In genomic region chr16:77536746-77537145, GRCm38 (mm10) we compare ENCODE assay signal across 9 mouse cellular contexts.
DNase-seq lines count a peak whose midpoint lies in the region; ATAC-seq and TF ChIP-seq lines count a peak whose summit lies in the region.
"Had no signal": no experiment of that assay in that cellular context is flagged by ENCODE, and none has a peak within 500 bp of the region (broad histone marks: within the 10 kb centered on the region; RNA-seq: fewer than 3 reads in every experiment).

No protein-coding gene starts in this region.

- H3K4me1 ChIP-seq in lung, embryonic 14.5 days (ENCODE audit: insufficient read depth), result no peaks in the 10 kb centered on the region

- H3K4me3 ChIP-seq in lung, embryonic 14.5 days (ENCODE audit: low read depth, low read length), result no peak overlapping the region

- peak; percentile 46 for DNase-seq in lung, embryonic 14.5 days
- DNase-seq in lung, adult 18-20 months, result no peak
- DNase-seq in frontal cortex, postnatal 36 days (ENCODE audit: low spot score in 2 of 2), result peak; percentile 45 to 58
- DNase-seq in left cerebral cortex, postnatal 25 days (ENCODE audit: low spot score in 2 of 2), result peak; percentile 45 to 64
- peak; percentile 42 for DNase-seq in right cerebral cortex, postnatal 4 days
- DNase-seq in thymus, postnatal 10 days (ENCODE audit: low spot score in 2 of 2), result no peak
- no peak for DNase-seq in thymus, postnatal 14 days
- DNase-seq in lung, postnatal 25 days (ENCODE audit: low spot score), result no peak

- 60% methylated on average over 10 of the region's 10 CpGs for WGBS in lung, embryonic 14.5 days

- no peaks in the 10 kb centered on the region for H3K9me3 ChIP-seq in lung, embryonic 14.5 days (ENCODE audit: low read depth, low read length)

- peak overlapping the region; percentile 40; the same call in 1 of the 2 replicates for H3K4me2 ChIP-seq in lung, embryonic 14.5 days

- no peak overlapping the region for H3K27ac ChIP-seq in lung, embryonic 14.5 days (ENCODE audit: low read depth)
- H3K27ac ChIP-seq: macrophage had no signal

- H3K27me3 ChIP-seq in lung, embryonic 14.5 days (ENCODE audit: insufficient read depth, low read length), result no peaks in the 10 kb centered on the region

- no peak overlapping the region for H3K9ac ChIP-seq in lung, embryonic 14.5 days

- intact Hi-C loops in left cerebral cortex, postnatal 25 days (cut with DNase I), result loop anchor here (5.0 kb wide), 2 partner anchors 56 to 106 kb away; no protein-coding TSS in a partner anchor

- peak; percentile 56 for ATAC-seq in lung, embryonic 14.5 days (ENCODE audit: insufficient read depth)

- H3K36me3 ChIP-seq in lung, embryonic 14.5 days (ENCODE audit: insufficient read depth), result no peaks in the 10 kb centered on the region

- TF ChIP-seq CTCF in lung, embryonic 14.5 days (IDR thresholded peaks at IDR 0.05; ENCODE audit: low read depth), result no peak

Comparison
In these comparisons a context has a peak if more than half of its experiments do, and no peak if none do; other contexts are left out.
1. DNase-seq: peak in lung, embryonic 14.5 days (single experiment), frontal cortex, postnatal 36 days (2 of 2), left cerebral cortex, postnatal 25 days (2 of 2) and right cerebral cortex, postnatal 4 days (single experiment); none in lung, adult 18-20 months (0 of 2), thymus, postnatal 10 days (0 of 2), thymus, postnatal 14 days (single experiment) and lung, postnatal 25 days (single experiment).